Mouse (Mus musculus) forebrain, embryonic 12.5 days (tissue): ENCODE data around the gene Dydc2. TPM values are rescaled to one million over a fixed set of nuclear protein-coding genes. Genes with fewer than 3 reads are reported as not detected.

Experiments used
- ATAC-seq: fragments of 200-750 bp; cut with Nextera tagmentation; 2 replicates; pipeline ENCODE4 v1.8.0; 2017; ENCODE audit warnings: moderate TSS enrichment; ENCODE audit not compliant: low FRiP score
- H3K27ac ChIP-seq: fragments of 300-500 bp; sonication (generic); 2 replicates; pipeline ENCODE4 v1.5.1; 2016; ENCODE audit warnings: mild to moderate bottlenecking
- H3K27me3 ChIP-seq: fragments of 300-500 bp; sonication (generic); 2 replicates; pipeline ENCODE4 v1.6.1; 2016; ENCODE audit warnings: mild to moderate bottlenecking
- H3K36me3 ChIP-seq: fragments of 300-500 bp; sonication (generic); replicated peaks from 2 replicates; pipeline ENCODE4 v1.6.1; 2016; ENCODE audit warnings: mild to moderate bottlenecking
- H3K4me1 ChIP-seq: fragments of 300-500 bp; sonication (generic); 2 replicates; pipeline ENCODE4 v1.6.1; 2016
- H3K4me2 ChIP-seq: fragments of 300-500 bp; sonication (generic); 2 replicates; pipeline ENCODE4 v1.6.1; 2016; ENCODE audit warnings: mild to moderate bottlenecking, moderate library complexity
- H3K4me3 ChIP-seq: fragments of 300-500 bp; sonication (generic); replicated peaks from 2 replicates; pipeline ENCODE4 v1.5.1; 2016; ENCODE audit warnings: mild to moderate bottlenecking
- H3K9ac ChIP-seq: fragments of 300-500 bp; sonication (generic); 2 replicates; pipeline ENCODE4 v1.6.1; 2016; ENCODE audit warnings: mild to moderate bottlenecking
- H3K9me3 ChIP-seq: fragments of 300-500 bp; sonication (generic); 2 replicates; pipeline ENCODE4 v1.6.1; 2016
- WGBS: fragments of 180-500 bp; shearing (Covaris S2); methylation state at CpG from one replicate; pipeline ENCODE4 v1.1.7; 2016; 5-methylcytosine and 5-hydroxymethylcytosine counted together
- polyA plus RNA-seq: library from polyadenylated mRNA; unstranded; fragments of >200 nt; fragmentation: Nextera tagmentation; extraction: Ambion mirVana; gene quantifications from 2 replicates; pipeline ENCODE4 v1.2.1, GENCODE M21; 2016

Dydc2 gene
- polyA plus RNA-seq, 1 experiment from 2014 or later = not detected

DNA sequence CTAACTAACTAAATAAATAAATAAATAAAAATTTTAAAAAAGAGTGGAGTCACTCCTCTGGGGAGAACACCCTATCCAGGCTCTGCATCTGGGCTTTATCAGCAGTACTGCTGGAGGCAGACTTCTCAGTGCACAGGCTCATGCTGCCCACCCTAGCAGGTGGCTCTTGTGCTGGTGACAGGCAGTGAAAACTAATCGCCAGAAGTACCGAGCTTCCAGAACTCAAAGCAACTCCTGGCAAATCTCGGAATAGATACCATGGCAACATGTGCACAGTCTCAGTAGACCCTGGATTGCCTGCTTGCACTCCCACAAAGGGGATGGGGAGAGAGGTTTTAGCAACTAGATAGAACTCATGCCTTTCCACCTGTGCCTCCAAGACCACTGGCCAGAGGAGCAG lies 62.1 kb downstream of the Dydc2 start:
- H3K4me3 ChIP-seq = no peak overlapping the region
- no peak overlapping the region for H3K4me2 ChIP-seq
- H3K4me1 ChIP-seq = peaks cover 18% of the 10 kb centered on the region
- ATAC-seq = no peak
- 0 out of 2 replicates have a peak, but pooled peaks cover 3% of the 10 kb centered on the region for H3K27me3 ChIP-seq
- no peak overlapping the region for H3K27ac ChIP-seq
- H3K9me3 ChIP-seq = no peaks in the 10 kb centered on the region
- 0 out of 2 replicates have a peak, but pooled peaks cover 4% of the 10 kb centered on the region for H3K36me3 ChIP-seq
- WGBS = 50% methylated on average over 3 of the region's 3 CpGs
- no peak overlapping the region for H3K9ac ChIP-seq

DNA sequence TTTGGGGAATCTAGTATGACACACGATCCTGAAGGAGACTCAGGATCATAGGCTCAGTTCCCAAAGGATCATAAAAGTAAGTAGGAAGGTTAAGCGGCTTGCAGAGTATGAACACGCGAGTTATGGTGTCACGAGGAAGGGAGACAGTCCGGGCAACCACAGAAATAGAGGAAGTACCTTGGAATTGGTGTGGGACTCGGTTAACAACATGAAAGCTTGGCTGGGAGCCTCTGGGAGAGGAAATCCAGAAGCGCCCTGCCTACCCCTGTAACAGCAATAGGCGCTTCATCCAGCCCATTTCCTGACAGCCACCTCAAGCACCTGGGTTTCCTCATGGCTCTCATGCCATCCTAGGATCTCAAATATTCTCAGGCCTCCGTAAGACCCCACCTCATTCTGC lies 62.7 kb downstream of the Dydc2 start:
- H3K4me3 ChIP-seq = no peak overlapping the region
- WGBS = 90% methylated on average over 10 of the region's 10 CpGs
- no peak for ATAC-seq

DNA sequence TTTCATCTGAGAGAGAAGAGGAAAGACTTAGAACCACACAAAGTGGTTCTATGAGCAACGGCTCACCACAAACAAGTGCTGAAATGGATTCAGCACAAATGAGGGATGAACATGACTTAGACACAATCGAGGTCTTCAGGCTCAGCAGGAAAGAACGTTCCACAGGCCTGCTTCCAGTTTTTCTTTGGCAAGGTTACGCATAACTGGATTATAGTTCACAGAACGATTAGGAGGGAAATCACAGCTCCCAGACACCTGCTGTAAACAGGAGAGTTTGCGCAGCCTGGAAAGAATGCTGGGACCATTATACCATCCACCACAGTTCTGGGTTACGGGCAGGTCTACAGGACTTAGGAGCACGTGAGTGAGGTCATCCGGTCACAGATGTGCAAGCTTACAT lies 63.3 kb downstream of the Dydc2 start:
- no peaks in the 10 kb centered on the region for H3K9me3 ChIP-seq
- 92% methylated on average over 9 of the region's 9 CpGs for WGBS
- no peak overlapping the region for H3K9ac ChIP-seq
- 0 out of 2 replicates have a peak, but pooled peaks cover 10% of the 10 kb centered on the region for H3K36me3 ChIP-seq
- no peak overlapping the region for H3K4me2 ChIP-seq
- no peak for ATAC-seq
- peaks cover 18% of the 10 kb centered on the region for H3K4me1 ChIP-seq
- H3K27ac ChIP-seq = no peak overlapping the region
- no peak overlapping the region for H3K4me3 ChIP-seq
- H3K27me3 ChIP-seq = 0 out of 2 replicates have a peak, but pooled peaks cover 3% of the 10 kb centered on the region

More for the DNA sequence above, 62.7 kb downstream of the Dydc2 start:
- Histone ChIP-seq H3K4me2 (no peak overlapping the region), H3K9me3 (no peaks in the 10 kb centered on the region), H3K27ac (no peak overlapping the region), H3K9ac (no peak overlapping the region), H3K4me1 (peaks cover 18% of the 10 kb centered on the region), H3K27me3 (0 out of 2 replicates have a peak, but pooled peaks cover 3% of the 10 kb centered on the region), H3K36me3 (0 out of 2 replicates have a peak, but pooled peaks cover 10% of the 10 kb centered on the region)

DNA sequence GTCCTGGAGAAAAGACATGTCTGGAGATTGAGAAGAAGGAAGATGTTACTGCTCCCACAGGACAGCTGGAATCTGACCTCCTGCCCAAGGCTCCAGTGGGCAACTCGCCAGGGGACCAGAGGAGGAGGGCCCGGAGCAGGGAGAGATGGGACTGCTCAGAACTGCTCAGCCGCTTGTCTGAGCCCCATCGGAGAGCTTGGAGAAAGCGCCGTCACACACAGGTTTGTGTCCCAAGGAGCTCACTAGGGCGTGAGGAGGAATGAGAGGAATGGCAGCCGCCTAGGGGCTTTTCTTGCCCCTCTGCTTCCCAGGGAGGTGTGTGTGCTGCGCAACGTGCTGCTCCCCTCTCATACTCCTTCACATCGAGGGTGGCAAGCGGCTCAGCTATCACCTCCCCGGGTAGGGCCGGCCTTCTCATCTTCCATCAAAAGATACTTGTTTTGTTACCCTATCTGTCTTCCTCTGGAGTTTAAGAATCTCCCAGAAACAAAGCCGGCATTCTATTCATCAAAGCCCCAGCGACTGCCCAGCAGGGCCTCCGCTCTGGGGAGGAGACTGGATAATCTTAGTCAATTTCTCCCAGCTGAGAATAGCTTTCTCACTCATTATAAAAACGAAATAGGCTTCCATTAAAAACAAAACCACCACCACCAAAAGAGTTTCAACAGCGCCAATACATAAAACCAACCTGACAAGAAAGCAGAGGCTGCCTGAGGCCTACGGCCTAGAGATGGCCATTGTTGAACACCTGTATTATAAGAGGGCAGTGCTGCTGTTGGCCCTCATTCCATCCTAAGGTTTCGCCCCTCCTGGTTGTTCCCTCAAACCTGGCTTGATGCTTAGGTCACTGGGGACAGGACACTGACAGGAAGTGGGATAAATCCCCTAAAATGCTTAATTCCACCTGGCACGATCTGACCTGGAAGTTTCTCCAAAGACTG lies 64.5 kb downstream of the Dydc2 start:
- WGBS = 6% methylated on average over 22 of the region's 22 CpGs
- Histone ChIP-seq H3K4me2 (peak overlapping the region; percentile 38), H3K27ac (0 out of 2 replicates have a peak overlapping the region, but pooled peaks have one; percentile 43)

DNA sequence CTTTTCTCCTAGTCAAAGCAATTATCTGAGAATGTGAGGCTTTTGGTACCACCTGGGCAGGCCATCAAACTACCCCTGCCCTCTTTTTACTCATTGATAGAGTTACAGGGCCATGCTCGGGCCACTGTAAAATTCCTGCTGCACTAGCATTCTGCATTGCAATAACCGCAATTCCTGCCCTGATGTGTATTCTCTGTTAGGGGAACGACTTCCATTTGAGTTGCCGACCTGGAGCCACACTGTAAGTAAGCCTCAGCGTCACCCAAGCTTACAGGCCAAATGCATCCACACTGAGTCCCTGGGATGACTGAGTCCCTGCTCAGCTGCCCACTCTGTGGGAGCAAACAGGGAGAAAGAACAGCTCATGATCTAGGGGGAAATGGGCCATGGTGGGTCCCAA lies 67.4 kb downstream of the Dydc2 start:
- H3K9me3 ChIP-seq = no peaks in the 10 kb centered on the region
- H3K4me3 ChIP-seq = no peak overlapping the region
- 91% methylated on average over 5 of the region's 5 CpGs for WGBS
- no peak for ATAC-seq
- 0 out of 2 replicates have a peak, but pooled peaks cover 3% of the 10 kb centered on the region for H3K27me3 ChIP-seq
- peaks cover 33% of the 10 kb centered on the region for H3K36me3 ChIP-seq
- no peak overlapping the region for H3K9ac ChIP-seq
- H3K4me1 ChIP-seq = peaks cover 16% of the 10 kb centered on the region
- H3K4me2 ChIP-seq = no peak overlapping the region
- H3K27ac ChIP-seq = no peak overlapping the region

More for the DNA sequence above, 64.5 kb downstream of the Dydc2 start:
- Histone ChIP-seq H3K4me3 (no peak overlapping the region), H3K9me3 (no peaks in the 10 kb centered on the region), H3K27me3 (0 out of 2 replicates have a peak, but pooled peaks cover 3% of the 10 kb centered on the region), H3K36me3 (peaks cover 14% of the 10 kb centered on the region; the same call in 1 of the 2 replicates), H3K9ac (peak overlapping the region; percentile 33; the same call in 1 of the 2 replicates), H3K4me1 (peaks cover 18% of the 10 kb centered on the region)
- ATAC-seq = peak; percentile 37; the same call in 1 of the 2 replicates

DNA sequence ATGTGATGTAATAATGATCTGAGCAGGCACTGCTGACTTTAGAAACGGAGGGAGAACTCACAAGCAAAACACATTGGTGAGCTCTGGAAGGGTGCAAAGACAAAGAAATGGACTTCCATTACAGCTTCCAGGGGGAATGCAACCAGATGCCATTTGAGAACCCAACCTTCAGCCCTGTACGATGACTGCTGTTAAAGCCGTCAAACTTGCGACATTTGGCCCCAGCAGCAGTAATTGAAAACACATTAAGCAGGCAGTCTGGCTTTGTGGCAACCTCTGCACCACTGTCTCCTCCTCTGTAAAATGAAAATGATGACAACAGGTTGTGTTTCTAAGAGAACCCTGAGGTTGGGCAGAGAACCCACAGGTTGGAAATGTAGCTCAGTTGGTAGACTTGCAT lies 68.2 kb downstream of the Dydc2 start:
- H3K9ac ChIP-seq = no peak overlapping the region
- peaks cover 37% of the 10 kb centered on the region for H3K36me3 ChIP-seq
- H3K4me3 ChIP-seq = no peak overlapping the region
- no peaks in the 10 kb centered on the region for H3K9me3 ChIP-seq
- 81% methylated on average over 4 of the region's 4 CpGs for WGBS
- H3K27ac ChIP-seq = no peak overlapping the region
- 0 out of 2 replicates have a peak, but pooled peaks cover 3% of the 10 kb centered on the region for H3K27me3 ChIP-seq
- peaks cover 16% of the 10 kb centered on the region for H3K4me1 ChIP-seq
- ATAC-seq = no peak
- H3K4me2 ChIP-seq = no peak overlapping the region

DNA sequence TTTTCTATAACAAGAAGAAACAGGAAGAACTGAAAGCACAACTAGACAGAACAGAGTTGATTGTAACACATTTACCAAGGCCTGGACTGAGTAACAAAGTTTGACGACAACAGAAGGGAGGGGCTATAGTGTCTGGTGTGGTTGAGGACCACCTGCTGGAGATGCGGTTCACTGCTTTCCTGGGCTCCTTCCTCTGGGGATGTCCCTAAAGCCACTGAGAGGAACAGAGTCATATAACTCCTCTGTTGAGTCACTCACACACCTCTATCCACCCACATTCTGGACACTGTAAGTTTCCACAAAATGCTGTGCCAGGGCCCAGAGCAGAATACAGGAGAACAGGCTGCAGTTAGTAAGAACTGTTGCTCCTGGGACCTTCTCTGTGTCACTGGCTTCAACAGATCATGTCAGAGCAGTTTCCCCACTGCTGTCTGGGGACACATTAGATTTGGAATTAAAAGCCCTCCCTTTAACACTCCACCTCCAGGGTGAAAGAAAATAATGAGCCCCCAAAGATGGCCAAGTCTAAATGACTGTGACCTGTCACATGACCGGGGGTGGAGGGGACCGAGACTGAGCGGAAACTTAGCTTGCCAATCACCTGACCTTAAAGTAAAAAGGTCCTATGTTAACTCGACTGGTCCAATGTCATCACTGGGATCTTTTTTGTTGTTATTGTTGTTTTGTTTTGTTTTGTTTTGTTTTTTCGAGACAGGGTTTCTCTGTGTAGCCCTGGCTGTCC lies 68.9 kb downstream of the Dydc2 start:
- no peak for ATAC-seq
- Histone ChIP-seq H3K27ac (no peak overlapping the region), H3K36me3 (peaks cover 37% of the 10 kb centered on the region), H3K4me1 (peaks cover 16% of the 10 kb centered on the region), H3K27me3 (0 out of 2 replicates have a peak, but pooled peaks cover 3% of the 10 kb centered on the region), H3K9ac (no peak overlapping the region), H3K4me2 (no peak overlapping the region), H3K4me3 (no peak overlapping the region), H3K9me3 (no peaks in the 10 kb centered on the region)
- 89% methylated on average over 7 of the region's 7 CpGs for WGBS

Other genes with a start within 250 kb of the Dydc2 start
- gene Sh2d4b, start 175.9 kb downstream of the Dydc2 start, polyA plus RNA-seq = 1.3 and 1.4 TPM in 2 replicates
- gene Tspan14, start 102.4 kb downstream of the Dydc2 start, polyA plus RNA-seq = 82.6 and 90.6 TPM in 2 replicates
- gene Fam213a, start 55.4 kb downstream of the Dydc2 start, polyA plus RNA-seq = 50.5 and 54.0 TPM in 2 replicates
- gene Dydc1, start 3.7 kb upstream of the Dydc2 start, polyA plus RNA-seq = not detected in 2 replicates
- gene Mat1a, start 35.8 kb upstream of the Dydc2 start, polyA plus RNA-seq = not detected in 2 replicates
- not detected in 2 replicates for gene Sftpa1, start 62.6 kb upstream of the Dydc2 start, polyA plus RNA-seq
- not detected in 2 replicates for gene Mbl1, start 82.2 kb upstream of the Dydc2 start, polyA plus RNA-seq
- not detected in 2 replicates for gene Sftpd, start 115.9 kb upstream of the Dydc2 start, polyA plus RNA-seq
- not detected in 2 replicates for gene Gm2832, start 209.6 kb upstream of the Dydc2 start, polyA plus RNA-seq